Mouse (Mus musculus) testis, adult 2 months (tissue): ENCODE data around the gene Wscd1.

Source experiments
- CTCF ChIP-seq: fragments of 200-500 bp; IDR thresholded peaks from 2 replicates; pipeline ENCODE4 v1.5.1; 2012; ENCODE audit warnings: low read depth, mild to moderate bottlenecking, inconsistent platforms, low read length, moderate library complexity; ENCODE audit not compliant: control insufficient read depth, insufficient read depth, insufficient replicate concordance
- POLR2A ChIP-seq: fragments of 200-500 bp; IDR thresholded peaks from 2 replicates; pipeline ENCODE4 v1.6.1; 2012; ENCODE audit warnings: low read depth, mild to moderate bottlenecking, inconsistent platforms, low read length, moderate library complexity; ENCODE audit not compliant: control insufficient read depth

DNA sequence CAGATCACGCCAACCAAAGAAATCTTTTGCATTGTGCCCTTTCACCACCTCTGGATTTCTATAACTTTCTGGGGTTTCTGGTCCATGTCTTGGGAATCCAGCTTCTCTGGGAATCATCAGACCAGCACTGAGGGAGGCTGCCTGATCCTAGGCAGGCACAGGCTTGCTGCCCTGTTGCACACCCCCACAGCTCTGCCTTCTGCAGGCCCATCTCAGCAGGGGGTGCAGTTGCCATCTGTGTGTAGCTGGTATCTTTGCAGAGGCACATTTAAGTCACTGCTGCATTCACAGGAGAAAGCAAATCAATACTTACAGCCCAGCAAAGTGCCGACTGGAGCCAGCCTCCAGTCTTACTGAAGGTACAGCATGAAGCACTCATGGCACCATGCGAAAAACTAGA lies 3.8 kb upstream of the Wscd1 start:
- TF ChIP-seq POLR2A (no peak), CTCF (no peak)
